Mouse (Mus musculus): Measurements from ENCODE around the gene Zbtb7a.

The Zbtb7a gene

GRCm38 (mm10) chr10:81190236-81190911 is 55.4 kb downstream of the Zbtb7a start:
- no peak for DNase-seq (ENCODE audit: low spot score)

GRCm38 (mm10) chr10:81190912-81191321 is 55.9 kb downstream of the Zbtb7a start:
- DNase-seq (ENCODE audit: low spot score) = no peak

- DNase-seq (ENCODE audit: low spot score) = no peak
Measured at GRCm38 (mm10) chr10:81191342-81191982, 56.4 kb downstream of the Zbtb7a start.

GRCm38 (mm10) chr10:81192270-81192967 is 57.4 kb downstream of the Zbtb7a start:
- peak; percentile 79 for DNase-seq (ENCODE audit: low spot score)

- no peak for DNase-seq (ENCODE audit: low spot score)
Measured at GRCm38 (mm10) chr10:81192968-81193501, 58.0 kb downstream of the Zbtb7a start.

- peak; percentile 54 for DNase-seq (ENCODE audit: low spot score)
Measured at GRCm38 (mm10) chr10:81193991-81194774, 59.2 kb downstream of the Zbtb7a start.

GRCm38 (mm10) chr10:81195300-81195699 is 60.3 kb downstream of the Zbtb7a start:
- DNase-seq (ENCODE audit: low spot score) = no peak

- DNase-seq (ENCODE audit: low spot score) = no peak
Measured at GRCm38 (mm10) chr10:81196470-81197065, 61.5 kb downstream of the Zbtb7a start.

- no peak for DNase-seq (ENCODE audit: low spot score)
Measured at GRCm38 (mm10) chr10:81197305-81197704, 62.3 kb downstream of the Zbtb7a start.

GRCm38 (mm10) chr10:81198230-81198629 is 63.2 kb downstream of the Zbtb7a start:
- DNase-seq (ENCODE audit: low spot score) = peak; percentile 65

GRCm38 (mm10) chr10:81198990-81199389 is 64.0 kb downstream of the Zbtb7a start:
- DNase-seq (ENCODE audit: low spot score) = no peak

- DNase-seq (ENCODE audit: low spot score) = no peak
Measured at GRCm38 (mm10) chr10:81200141-81200540, 65.1 kb downstream of the Zbtb7a start.

- DNase-seq (ENCODE audit: low spot score) = no peak
Measured at GRCm38 (mm10) chr10:81200605-81201287, 65.7 kb downstream of the Zbtb7a start.

- no peak for DNase-seq (ENCODE audit: low spot score)
Measured at GRCm38 (mm10) chr10:81201807-81202758, 67.1 kb downstream of the Zbtb7a start, which contains the start of gene Nmrk2. Gene Nmrk2 (minus strand): TSS chr10:81202051.
